Mouse (Mus musculus): ENCODE data around the gene Spem1. TPM values are rescaled to one million over a fixed set of nuclear protein-coding genes. Genes with fewer than 3 reads are reported as not detected.

Gene Spem1
- polyA plus RNA-seq, 1 experiment, result 1,704 TPM

GRCm38 (mm10) chr11:69787306-69787705 lies 34.7 kb downstream of the Spem1 start:
- H3K4me1 ChIP-seq (ENCODE audit: control insufficient read depth, insufficient read depth, low read length), result no peaks in the 10 kb centered on the region; the same call in 1 of the 2 replicates
- H3K4me3 ChIP-seq (ENCODE audit: control insufficient read depth, low read depth, low read length), result no peak overlapping the region
- TF ChIP-seq CTCF (IDR thresholded peaks at IDR 0.05; ENCODE audit: control insufficient read depth, insufficient read depth, insufficient replicate concordance, low read depth, low read length) (no peak), POLR2A (IDR thresholded peaks at IDR 0.05; ENCODE audit: control insufficient read depth, low read depth, low read length) (no peak)
- no peaks in the 10 kb centered on the region for H3K36me3 ChIP-seq (ENCODE audit: control insufficient read depth, insufficient read depth, low read length)
- no peak overlapping the region for H3K27ac ChIP-seq (ENCODE audit: control insufficient read depth, insufficient read depth, low read depth, low read length)
- H3K27me3 ChIP-seq (ENCODE audit: control insufficient read depth, insufficient read depth, low read length), result no peaks in the 10 kb centered on the region

DNA sequence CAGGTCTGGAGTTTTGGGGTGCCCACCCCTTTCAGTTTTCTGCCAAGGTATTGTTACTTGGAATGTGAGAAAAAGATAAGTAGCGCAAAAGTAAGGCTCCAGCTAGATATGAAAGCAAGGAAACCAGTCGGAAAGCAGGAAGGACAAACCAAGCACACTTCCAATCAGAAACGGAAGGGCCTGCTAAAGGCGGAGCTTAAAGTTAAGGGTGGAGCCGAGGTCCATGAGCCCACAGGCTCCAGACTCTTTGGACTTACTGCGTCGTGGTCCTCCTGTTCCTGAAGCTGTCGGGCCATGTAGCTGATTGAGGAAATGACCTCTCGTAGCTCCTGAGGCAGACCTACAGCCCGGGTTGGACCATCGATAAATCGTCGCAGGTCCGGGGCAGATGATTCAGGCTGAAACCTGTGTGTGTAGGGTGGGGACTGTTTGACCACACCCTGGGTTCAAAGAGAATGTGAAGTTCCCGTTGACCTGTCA lies 37.1 kb downstream of the Spem1 start:
- Histone ChIP-seq H3K27me3 (ENCODE audit: control insufficient read depth, insufficient read depth, low read length) (no peaks in the 10 kb centered on the region), H3K4me1 (ENCODE audit: control insufficient read depth, insufficient read depth, low read length) (no peaks in the 10 kb centered on the region; the same call in 1 of the 2 replicates), H3K4me3 (ENCODE audit: control insufficient read depth, low read depth, low read length) (peak overlapping the region; percentile 12), H3K36me3 (ENCODE audit: control insufficient read depth, insufficient read depth, low read length) (no peaks in the 10 kb centered on the region), H3K27ac (ENCODE audit: control insufficient read depth, insufficient read depth, low read depth, low read length) (no peak overlapping the region)
- no peak for TF ChIP-seq POLR2A (IDR thresholded peaks at IDR 0.05; ENCODE audit: control insufficient read depth, low read depth, low read length)

- H3K4me1 ChIP-seq (ENCODE audit: control insufficient read depth, insufficient read depth, low read length), result peaks cover 11% of the 10 kb centered on the region
- no peak overlapping the region for H3K4me3 ChIP-seq (ENCODE audit: control insufficient read depth, low read depth, low read length)
- H3K27ac ChIP-seq (ENCODE audit: control insufficient read depth, insufficient read depth, low read depth, low read length), result no peak overlapping the region
- H3K36me3 ChIP-seq (ENCODE audit: control insufficient read depth, insufficient read depth, low read length), result no peaks in the 10 kb centered on the region
- H3K27me3 ChIP-seq (ENCODE audit: control insufficient read depth, insufficient read depth, low read length), result no peaks in the 10 kb centered on the region
- no peak for TF ChIP-seq CTCF (IDR thresholded peaks at IDR 0.05; ENCODE audit: control insufficient read depth, insufficient read depth, insufficient replicate concordance, low read depth, low read length)
- no peak for TF ChIP-seq POLR2A (IDR thresholded peaks at IDR 0.05; ENCODE audit: control insufficient read depth, low read depth, low read length)
These were observed 40.2 kb downstream of the Spem1 start for GRCm38 (mm10) chr11:69781828-69782227.

DNA sequence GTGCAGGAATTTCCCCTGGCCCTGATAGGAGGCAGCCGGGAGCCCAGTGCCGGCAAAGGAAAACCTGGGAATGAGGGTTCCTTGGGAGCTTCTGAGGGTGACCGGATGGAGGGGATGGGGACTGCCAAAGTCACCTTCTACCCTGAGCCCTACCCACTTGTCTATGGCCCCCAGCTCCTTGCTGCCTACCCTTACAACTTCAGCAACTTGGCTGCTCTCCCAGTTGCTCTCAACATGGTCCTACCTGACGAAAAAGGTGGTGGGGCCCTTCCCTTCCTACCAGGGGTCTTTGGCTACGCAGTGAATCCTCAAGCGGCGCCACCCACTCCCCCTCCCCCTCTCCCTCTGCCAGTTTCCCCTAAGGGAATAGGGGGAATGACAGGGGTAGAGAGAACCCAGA lies 43.0 kb downstream of the Spem1 start:
- Histone ChIP-seq H3K4me3 (ENCODE audit: control insufficient read depth, low read depth, low read length) (no peak overlapping the region), H3K27me3 (ENCODE audit: control insufficient read depth, insufficient read depth, low read length) (no peaks in the 10 kb centered on the region), H3K27ac (ENCODE audit: control insufficient read depth, insufficient read depth, low read depth, low read length) (no peak overlapping the region), H3K4me1 (ENCODE audit: control insufficient read depth, insufficient read depth, low read length) (peaks cover 11% of the 10 kb centered on the region), H3K36me3 (ENCODE audit: control insufficient read depth, insufficient read depth, low read length) (no peaks in the 10 kb centered on the region)
- TF ChIP-seq POLR2A (IDR thresholded peaks at IDR 0.05; ENCODE audit: control insufficient read depth, low read depth, low read length) (no peak), CTCF (IDR thresholded peaks at IDR 0.05; ENCODE audit: control insufficient read depth, insufficient read depth, insufficient replicate concordance, low read depth, low read length) (no peak)

- Histone ChIP-seq H3K36me3 (ENCODE audit: control insufficient read depth, insufficient read depth, low read length) (no peaks in the 10 kb centered on the region), H3K4me3 (ENCODE audit: control insufficient read depth, low read depth, low read length) (no peak overlapping the region), H3K27me3 (ENCODE audit: control insufficient read depth, insufficient read depth, low read length) (no peaks in the 10 kb centered on the region), H3K27ac (ENCODE audit: control insufficient read depth, insufficient read depth, low read depth, low read length) (no peak overlapping the region), H3K4me1 (ENCODE audit: control insufficient read depth, insufficient read depth, low read length) (peaks cover 11% of the 10 kb centered on the region)
- TF ChIP-seq POLR2A (IDR thresholded peaks at IDR 0.05; ENCODE audit: control insufficient read depth, low read depth, low read length), result no peak
- no peak for TF ChIP-seq CTCF (IDR thresholded peaks at IDR 0.05; ENCODE audit: control insufficient read depth, insufficient read depth, insufficient replicate concordance, low read depth, low read length)
These were observed 43.6 kb downstream of the Spem1 start for GRCm38 (mm10) chr11:69778258-69778982.

DNA sequence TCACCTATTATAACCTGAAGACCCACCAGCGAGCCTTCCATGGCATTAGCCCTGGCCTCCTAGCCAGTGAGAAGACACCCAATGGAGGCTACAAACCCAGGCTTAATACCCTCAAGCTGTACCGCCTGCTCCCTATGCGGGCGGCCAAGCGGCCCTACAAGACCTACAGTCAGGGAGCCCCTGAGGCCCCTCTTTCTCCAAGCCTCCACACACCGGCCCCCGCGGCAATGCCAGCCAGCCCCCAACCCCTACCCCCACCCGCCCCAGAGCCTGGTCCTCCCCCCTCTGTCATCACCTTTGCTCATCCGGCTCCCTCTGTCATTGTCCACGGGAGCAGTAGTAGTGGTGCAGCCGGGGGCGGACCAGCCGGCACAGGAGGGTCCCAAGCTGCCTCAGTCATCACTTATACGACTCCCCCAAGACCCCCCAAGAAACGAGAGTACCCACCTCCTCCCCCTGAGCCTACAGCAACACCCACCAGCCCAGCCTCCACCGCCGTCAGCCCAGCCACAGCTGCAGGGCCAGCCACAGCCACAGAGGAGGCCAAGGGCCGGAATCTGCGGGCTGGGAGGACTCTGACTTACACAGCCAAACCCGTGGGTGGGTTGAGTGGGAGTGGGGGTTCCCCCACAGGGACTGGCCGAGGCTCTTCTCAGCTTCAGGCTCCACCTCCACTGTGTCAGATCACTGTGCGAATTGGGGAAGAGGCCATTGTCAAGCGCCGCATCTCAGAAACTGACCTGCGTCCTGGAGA lies 44.3 kb downstream of the Spem1 start:
- Histone ChIP-seq H3K4me1 (ENCODE audit: control insufficient read depth, insufficient read depth, low read length) (peaks cover 11% of the 10 kb centered on the region), H3K27me3 (ENCODE audit: control insufficient read depth, insufficient read depth, low read length) (no peaks in the 10 kb centered on the region), H3K4me3 (ENCODE audit: control insufficient read depth, low read depth, low read length) (no peak overlapping the region), H3K36me3 (ENCODE audit: control insufficient read depth, insufficient read depth, low read length) (no peaks in the 10 kb centered on the region), H3K27ac (ENCODE audit: control insufficient read depth, insufficient read depth, low read depth, low read length) (no peak overlapping the region)
- TF ChIP-seq CTCF (IDR thresholded peaks at IDR 0.05; ENCODE audit: control insufficient read depth, insufficient read depth, insufficient replicate concordance, low read depth, low read length) (no peak), POLR2A (IDR thresholded peaks at IDR 0.05; ENCODE audit: control insufficient read depth, low read depth, low read length) (no peak)

DNA sequence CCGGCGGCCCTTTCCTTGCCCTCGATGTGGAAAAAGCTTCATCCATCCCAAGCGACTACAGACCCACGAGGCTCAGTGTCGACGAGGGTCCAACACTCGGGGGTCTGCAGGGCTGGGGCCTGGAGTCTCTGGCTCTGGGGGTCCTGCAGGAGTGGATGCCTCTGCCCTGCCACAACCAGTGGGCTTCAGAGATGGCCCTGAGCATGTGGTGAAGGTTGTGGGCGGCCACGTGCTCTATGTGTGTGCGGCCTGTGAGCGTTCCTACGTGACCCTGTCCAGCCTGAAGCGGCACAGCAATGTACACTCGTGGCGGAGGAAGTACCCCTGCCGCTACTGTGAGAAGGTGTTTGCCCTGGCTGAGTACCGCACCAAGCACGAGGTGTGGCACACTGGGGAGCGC lies 45.5 kb downstream of the Spem1 start:
- H3K4me1 ChIP-seq (ENCODE audit: control insufficient read depth, insufficient read depth, low read length), result peaks cover 11% of the 10 kb centered on the region
- H3K36me3 ChIP-seq (ENCODE audit: control insufficient read depth, insufficient read depth, low read length), result no peaks in the 10 kb centered on the region
- H3K4me3 ChIP-seq (ENCODE audit: control insufficient read depth, low read depth, low read length), result no peak overlapping the region
- no peak overlapping the region for H3K27ac ChIP-seq (ENCODE audit: control insufficient read depth, insufficient read depth, low read depth, low read length)
- no peak for TF ChIP-seq POLR2A (IDR thresholded peaks at IDR 0.05; ENCODE audit: control insufficient read depth, low read depth, low read length)
- TF ChIP-seq CTCF (IDR thresholded peaks at IDR 0.05; ENCODE audit: control insufficient read depth, insufficient read depth, insufficient replicate concordance, low read depth, low read length), result no peak
- H3K27me3 ChIP-seq (ENCODE audit: control insufficient read depth, insufficient read depth, low read length), result no peaks in the 10 kb centered on the region
